Mouse (Mus musculus): Measurements from ENCODE around the gene Gps2. TPM values are rescaled to one million over a fixed set of nuclear protein-coding genes. Genes with fewer than 3 reads are reported as not detected.

The Gps2 gene
- total and polyA plus RNA-seq, 2 experiments from 2014 or later: 44.4 to 64.9 TPM

- Histone ChIP-seq H3K4me1 (ENCODE audit: insufficient read depth) (peaks cover 8% of the 10 kb centered on the region), H3K36me3 (ENCODE audit: insufficient read depth) (no peaks in the 10 kb centered on the region), H3K27me3 (ENCODE audit: insufficient read depth, low read length) (no peaks in the 10 kb centered on the region; the same call in 1 of the 2 replicates), H3K27ac (ENCODE audit: low read depth, low read length) (no peak overlapping the region), H3K9ac (no peak overlapping the region), H3K9me3 (ENCODE audit: low read length) (no peaks in the 10 kb centered on the region), H3K4me2 (ENCODE audit: low read depth) (no peak overlapping the region), H3K4me3 (ENCODE audit: low read depth, low read length) (no peak overlapping the region)
- ATAC-seq (no peak), DNase-seq (no peak)
- WGBS: 73% methylated on average over 4 of the region's 4 CpGs
- no peak for TF ChIP-seq CTCF (IDR thresholded peaks at IDR 0.05; ENCODE audit: low read depth)
Observed at GRCm38 (mm10) chr11:69940962-69941361, 27.3 kb downstream of the Gps2 start.

GRCm38 (mm10) chr11:69945216-69945615 lies 31.5 kb downstream of the Gps2 start:
- DNase-seq (no peak), ATAC-seq (no peak)
- Histone ChIP-seq H3K4me3 (ENCODE audit: low read depth, low read length) (no peak overlapping the region), H3K36me3 (ENCODE audit: insufficient read depth) (no peaks in the 10 kb centered on the region), H3K9ac (no peak overlapping the region), H3K4me1 (ENCODE audit: insufficient read depth) (no peaks in the 10 kb centered on the region), H3K9me3 (ENCODE audit: low read length) (no peaks in the 10 kb centered on the region), H3K27ac (ENCODE audit: low read depth, low read length) (no peak overlapping the region), H3K4me2 (ENCODE audit: low read depth) (no peak overlapping the region), H3K27me3 (ENCODE audit: insufficient read depth, low read length) (no peaks in the 10 kb centered on the region; the same call in 1 of the 2 replicates)
- WGBS: 80% methylated on average over 13 of the region's 13 CpGs
- TF ChIP-seq CTCF (IDR thresholded peaks at IDR 0.05; ENCODE audit: low read depth): no peak

- no peaks in the 10 kb centered on the region for H3K9me3 ChIP-seq (ENCODE audit: low read length)
- H3K4me2 ChIP-seq (ENCODE audit: low read depth): no peak overlapping the region
- 91% methylated on average over 18 of the region's 18 CpGs for WGBS
- H3K4me3 ChIP-seq (ENCODE audit: low read depth, low read length): no peak overlapping the region
- no peak for TF ChIP-seq CTCF (IDR thresholded peaks at IDR 0.05; ENCODE audit: low read depth)
- ATAC-seq (no peak), DNase-seq (no peak)
- no peaks in the 10 kb centered on the region; the same call in 1 of the 2 replicates for H3K27me3 ChIP-seq (ENCODE audit: insufficient read depth, low read length)
- no peak overlapping the region for H3K9ac ChIP-seq
- H3K4me1 ChIP-seq (ENCODE audit: insufficient read depth): no peaks in the 10 kb centered on the region
- no peaks in the 10 kb centered on the region for H3K36me3 ChIP-seq (ENCODE audit: insufficient read depth)
- no peak overlapping the region for H3K27ac ChIP-seq (ENCODE audit: low read depth, low read length)
Observed at GRCm38 (mm10) chr11:69945997-69946891, 32.6 kb downstream of the Gps2 start.

- no peak overlapping the region for H3K27ac ChIP-seq (ENCODE audit: low read depth, low read length)
- no peaks in the 10 kb centered on the region; the same call in 1 of the 2 replicates for H3K27me3 ChIP-seq (ENCODE audit: insufficient read depth, low read length)
- TF ChIP-seq CTCF (IDR thresholded peaks at IDR 0.05; ENCODE audit: low read depth): no peak
- DNase-seq: no peak
- H3K4me1 ChIP-seq (ENCODE audit: insufficient read depth): no peaks in the 10 kb centered on the region
- peak overlapping the region; percentile 51 for H3K4me2 ChIP-seq (ENCODE audit: low read depth)
- 3% methylated on average over 29 of the region's 29 CpGs for WGBS
- ATAC-seq: peak; percentile 26
- peak overlapping the region; percentile 39 for H3K4me3 ChIP-seq (ENCODE audit: low read depth, low read length)
- H3K9ac ChIP-seq: peak overlapping the region; percentile 43
- no peaks in the 10 kb centered on the region for H3K9me3 ChIP-seq (ENCODE audit: low read length)
- H3K36me3 ChIP-seq (ENCODE audit: insufficient read depth): no peaks in the 10 kb centered on the region
Observed at GRCm38 (mm10) chr11:69947337-69948065, 33.8 kb downstream of the Gps2 start.

- H3K27ac ChIP-seq (ENCODE audit: low read depth, low read length): no peak within 1 kb of the TSS
- H3K4me2 ChIP-seq (ENCODE audit: low read depth): peak within 1 kb of the TSS; percentile 51
- TF ChIP-seq CTCF (IDR thresholded peaks at IDR 0.05; ENCODE audit: low read depth): no peak
- peak; percentile 94 for ATAC-seq
- H3K27me3 ChIP-seq (ENCODE audit: insufficient read depth, low read length): no peaks in the 10 kb centered on the region; the same call in 1 of the 2 replicates
- peak within 1 kb of the TSS; percentile 43 for H3K9ac ChIP-seq
- no peaks in the 10 kb centered on the region for H3K4me1 ChIP-seq (ENCODE audit: insufficient read depth)
- no peaks in the 10 kb centered on the region for H3K36me3 ChIP-seq (ENCODE audit: insufficient read depth)
- peak within 1 kb of the TSS; percentile 39 for H3K4me3 ChIP-seq (ENCODE audit: low read depth, low read length)
- DNase-seq: peak; percentile 90
- WGBS: under 1% methylated on average over 34 of the region's 34 CpGs
- H3K9me3 ChIP-seq (ENCODE audit: low read length): no peaks in the 10 kb centered on the region
Observed at GRCm38 (mm10) chr11:69948066-69948762, 34.5 kb downstream of the Gps2 start, which contains the start of gene Slc2a4. Gene Slc2a4, minus strand, starts transcription at chr11:69948188.

- H3K4me1 ChIP-seq (ENCODE audit: insufficient read depth): no peaks in the 10 kb centered on the region
- no peak overlapping the region for H3K27ac ChIP-seq (ENCODE audit: low read depth, low read length)
- no peaks in the 10 kb centered on the region for H3K9me3 ChIP-seq (ENCODE audit: low read length)
- no peaks in the 10 kb centered on the region; the same call in 1 of the 2 replicates for H3K27me3 ChIP-seq (ENCODE audit: insufficient read depth, low read length)
- peak; percentile 61 for ATAC-seq
- WGBS: under 1% methylated on average over 14 of the region's 14 CpGs
- H3K9ac ChIP-seq: 0 out of 2 replicates have a peak overlapping the region, but pooled peaks have one; percentile 43
- no peaks in the 10 kb centered on the region for H3K36me3 ChIP-seq (ENCODE audit: insufficient read depth)
- TF ChIP-seq CTCF (IDR thresholded peaks at IDR 0.05; ENCODE audit: low read depth): peak; percentile 85
- H3K4me2 ChIP-seq (ENCODE audit: low read depth): peak overlapping the region; percentile 51
- DNase-seq: peak; percentile 84
- H3K4me3 ChIP-seq (ENCODE audit: low read depth, low read length): peak overlapping the region; percentile 39
Observed at GRCm38 (mm10) chr11:69948763-69949150, 35.1 kb downstream of the Gps2 start.

All from forebrain, postnatal 0 days (tissue).